Mouse (Mus musculus) kidney, postnatal 14 days (tissue): ENCODE measurements around the gene Olfr478.
"Not testable (repeated sequence)": the region's sequence is repeated elsewhere in the genome, so short reads cannot be mapped to it uniquely, and the experiment has no call there.

Experiments used
- DNase-seq: peaks from one replicate; pipeline ENCODE4 v3.0.0; 2022; ENCODE audit warnings: mixed read lengths

Olfr478 gene

GRCm38 (mm10) chr7:108033889-108034288 is at the start of gene Olfr478:
Olfr478 (minus strand) TSS chr7:108033989.
- DNase-seq: no peak

- DNase-seq: no peak
Measured at GRCm38 (mm10) chr7:108079555-108079954, 45.8 kb upstream of the Olfr478 start, which contains the start of gene Olfr481. Olfr481 (plus strand) TSS chr7:108079855.

DNA sequence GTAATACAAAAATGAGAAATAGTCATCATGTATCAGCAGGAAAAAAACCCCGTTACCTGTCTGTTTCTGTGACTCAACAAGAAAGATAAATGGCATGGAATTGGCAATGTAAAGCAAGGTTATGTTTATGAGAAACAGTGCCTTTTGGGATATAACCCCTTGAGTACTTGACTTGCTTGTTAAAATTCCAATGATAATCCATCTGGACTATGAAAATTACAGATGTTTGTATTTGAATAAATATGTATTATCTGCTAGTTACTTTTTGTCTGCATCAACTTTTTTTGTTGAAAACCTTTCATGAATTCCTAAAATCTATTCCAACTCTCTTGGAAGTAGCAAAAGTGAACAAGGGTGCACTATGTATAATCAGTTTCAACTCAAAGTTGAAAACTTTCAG is 33.5 kb upstream of the Olfr478 start, which contains the start of gene Olfr480:
Gene Olfr480, minus strand, starts transcription at position 101 of the 400 bp plus-strand sequence.
- DNase-seq: no peak

GRCm38 (mm10) chr7:108050393-108050792 is 16.6 kb upstream of the Olfr478 start, which contains the start of gene Olfr479:
Olfr479 (plus strand) TSS chr7:108050693.
- DNase-seq: no peak

- DNase-seq: not testable (repeated sequence)
Measured at GRCm38 (mm10) chr7:108014256-108014655, 19.5 kb downstream of the Olfr478 start.

- DNase-seq: no peak
Measured at GRCm38 (mm10) chr7:107986393-107986792, 47.4 kb downstream of the Olfr478 start, which contains the start of gene Olfr477. Olfr477 (plus strand) TSS chr7:107986693.
